Mouse (Mus musculus) gastrocnemius, postnatal 4 days (tissue): ENCODE data around the gene Rpl39l. TPM values are rescaled to one million over a fixed set of nuclear protein-coding genes. Genes with fewer than 3 reads are reported as not detected.
"Not testable (repeated sequence)": the region's sequence is repeated elsewhere in the genome, so short reads cannot be mapped to it uniquely, and the experiment has no call there.

ENCODE experiments used
- DNase-seq, 2 experiments: peaks; one replicate each; pipeline ENCODE4 v3.0.0; 2021 to 2022; ENCODE audit warnings: low spot score in 2 of 2, mixed read lengths in 2 of 2
- long read RNA-seq, 2 experiments: library from polyadenylated mRNA; stranded (forward); transcript quantifications; one replicate each; pipeline ENCODE4 v2.0.0; 2021
- total RNA-seq, 2 experiments: library from RNA; stranded (reverse); gene quantifications; 2 replicates each; pipeline ENCODE4 v1.2.3; 2021

Rpl39l gene
- under 1 TPM in 1 of 2 experiments, not detected in 1; 0.57 TPM for total RNA-seq
- long read RNA-seq, experiment 1: 0 reads
- long read RNA-seq, experiment 2: 0 reads

GRCm38 (mm10) chr16:10170005-10170404, at the start of gene Rpl39l:
Rpl39l (plus strand) TSS chr16:10170226.
- DNase-seq: no peak

DNA sequence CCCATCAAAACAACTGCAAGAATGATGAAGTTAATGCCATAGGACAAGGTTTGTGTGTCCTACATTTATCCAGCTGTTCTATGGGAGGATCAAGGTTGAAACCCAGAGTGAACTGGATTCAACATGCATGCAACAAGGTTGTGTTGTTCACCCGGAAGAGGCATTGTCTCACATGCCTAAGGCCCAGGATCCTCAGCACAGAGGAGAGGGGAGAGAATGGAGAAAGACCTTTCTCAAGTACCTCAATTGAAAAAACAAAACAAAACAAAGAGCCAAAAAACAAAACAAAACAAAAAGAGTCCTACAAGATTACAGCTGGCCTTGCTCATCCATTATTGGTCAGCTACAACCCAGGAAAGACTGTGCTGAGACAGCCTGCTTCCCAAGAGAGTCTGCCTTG, 42.4 kb upstream of the Rpl39l start:
- no peak for DNase-seq

- no peak for DNase-seq
These were observed 40.7 kb upstream of the Rpl39l start for GRCm38 (mm10) chr16:10129052-10129911.

GRCm38 (mm10) chr16:10143166-10143565, 26.9 kb upstream of the Rpl39l start:
- DNase-seq: no peak

GRCm38 (mm10) chr16:10147401-10147800, 22.6 kb upstream of the Rpl39l start:
- DNase-seq: no peak

DNA sequence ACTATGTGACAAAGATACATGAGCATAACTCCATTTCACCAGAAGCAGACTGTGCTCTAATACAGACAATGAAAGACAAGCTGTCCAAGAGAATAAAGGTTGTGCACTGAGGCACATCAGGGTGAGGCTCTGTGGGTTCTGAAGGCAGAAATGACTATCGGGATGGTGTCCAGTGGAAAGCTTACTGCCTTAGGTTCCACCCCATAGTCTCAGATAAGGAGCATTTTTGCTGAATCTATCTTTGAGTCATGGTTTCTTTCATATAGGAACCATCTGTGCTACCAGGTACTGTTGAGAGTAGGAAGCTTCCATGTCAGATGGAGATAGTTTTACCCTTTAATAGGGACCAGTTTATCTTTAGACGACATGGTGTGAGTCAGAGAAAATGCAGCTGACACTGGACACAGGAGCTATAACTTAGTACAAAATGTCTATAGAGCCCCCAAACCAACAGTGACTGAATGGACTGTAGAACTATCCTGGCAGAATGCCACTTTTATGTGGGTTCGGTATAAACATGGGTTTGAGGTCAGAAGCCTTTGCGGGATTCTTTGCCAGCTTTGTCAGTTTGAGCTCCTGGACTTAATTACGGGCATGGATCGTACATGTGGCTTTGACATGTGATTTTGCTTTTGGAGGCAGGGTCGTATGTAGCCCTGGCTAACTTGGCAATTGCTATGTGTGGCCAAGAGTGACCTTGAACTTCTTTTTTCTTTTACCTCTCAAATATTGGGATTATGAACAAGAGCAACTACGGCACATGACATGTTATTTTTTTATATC, 712 bp upstream of the Rpl39l start:
- DNase-seq: no peak

DNA sequence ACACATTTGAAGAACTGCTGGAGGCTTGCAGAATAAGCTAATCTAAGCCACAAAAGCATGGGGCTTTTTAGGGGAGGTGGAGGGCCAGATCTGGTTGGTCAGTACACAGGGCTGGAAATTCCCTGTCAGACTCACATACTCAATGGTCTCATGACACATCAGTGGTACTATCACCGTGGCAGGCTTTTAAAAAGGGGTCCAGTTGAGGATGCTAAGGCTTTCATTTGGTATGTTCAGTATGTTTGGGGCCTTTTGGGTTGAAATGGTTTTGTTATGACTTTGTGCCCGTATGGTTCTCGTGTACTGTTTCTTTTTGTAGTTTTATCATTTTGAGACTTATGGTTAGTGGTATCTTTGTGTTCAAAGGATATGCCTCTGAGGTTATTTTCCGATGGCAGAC, 1.2 kb downstream of the Rpl39l start:
- DNase-seq: no peak

- DNase-seq: no peak
These were observed 2.3 kb downstream of the Rpl39l start for GRCm38 (mm10) chr16:10172179-10172820.

GRCm38 (mm10) chr16:10187461-10187860, 17.4 kb downstream of the Rpl39l start:
- not testable (repeated sequence) for DNase-seq

- DNase-seq: peak; percentile 83 to 91
These were observed 22.9 kb downstream of the Rpl39l start, which contains the start of gene Atf7ip2 for GRCm38 (mm10) chr16:10192679-10193506. Atf7ip2 (plus strand) TSS chr16:10192712.

DNA sequence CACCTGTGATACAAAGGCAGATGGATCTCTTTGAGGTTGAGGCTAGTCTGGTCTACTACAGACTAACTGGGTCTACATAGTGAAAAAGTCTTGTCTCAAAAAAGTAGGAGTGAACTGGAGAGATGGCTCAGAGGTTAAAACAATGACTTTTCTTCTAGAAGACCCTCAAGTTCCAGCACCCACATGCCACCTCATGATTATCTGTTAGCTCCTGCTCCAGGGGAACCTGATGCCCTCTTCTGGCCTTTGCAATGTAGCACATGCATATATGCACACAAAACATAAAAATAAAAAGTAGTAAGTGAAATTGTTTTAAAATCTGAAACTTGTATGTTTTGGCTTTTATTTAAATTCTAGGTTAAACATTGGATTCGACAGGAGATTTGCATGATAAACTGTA, 38.8 kb downstream of the Rpl39l start:
- no peak for DNase-seq

DNA sequence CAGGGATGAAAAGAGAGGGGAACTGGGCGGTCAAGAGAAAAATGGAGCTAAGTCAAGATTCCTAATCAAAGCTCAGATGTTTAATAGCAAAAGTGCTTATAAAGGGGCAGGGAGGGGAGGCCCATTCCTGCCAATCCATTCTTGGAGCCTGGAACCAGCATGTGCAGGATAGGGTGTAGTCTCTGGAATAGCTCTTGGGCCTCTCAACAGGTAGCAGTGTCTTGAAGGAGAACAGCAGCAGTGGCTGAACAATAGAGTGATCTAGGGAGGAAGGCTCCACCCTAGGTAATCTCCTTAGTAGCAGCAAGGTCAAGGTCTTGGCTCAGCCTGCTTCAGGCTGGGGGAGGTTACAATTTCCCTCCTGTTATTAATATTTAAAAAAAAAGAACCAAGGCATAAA, 46.3 kb downstream of the Rpl39l start:
- DNase-seq: not testable (repeated sequence)

DNA sequence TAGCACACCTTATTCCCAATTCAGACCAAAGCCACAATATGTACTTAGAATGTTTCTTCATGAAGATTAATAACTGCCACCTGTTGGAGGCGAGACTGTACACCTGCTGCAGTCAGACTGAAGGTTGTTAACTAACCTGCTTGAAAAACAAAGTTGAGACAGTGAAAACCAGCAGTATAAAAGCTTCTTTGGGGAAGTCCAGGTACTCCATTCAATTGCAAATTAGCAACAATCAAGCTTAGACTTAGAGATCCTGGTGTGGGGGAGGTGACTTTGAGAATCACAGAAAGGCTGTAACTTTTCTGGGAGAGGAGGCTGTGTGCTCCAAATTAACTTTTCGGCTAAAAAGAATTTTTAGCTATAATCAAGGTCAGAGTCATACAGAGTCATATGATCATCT, 47.0 kb downstream of the Rpl39l start:
- DNase-seq: not testable (repeated sequence)

Other genes starting within 250 kb of the Rpl39l start
- gene Grin2a, start 174.7 kb upstream of the Rpl39l start, total RNA-seq: under 1 TPM; 0.37 to 0.54 TPM
- under 1 TPM in 1 of 2 experiments, not detected in 1; 0.23 TPM for gene Atf7ip2, start 22.5 kb downstream of the Rpl39l start, total RNA-seq
- 10 to 100 TPM; 23.4 to 29.0 TPM for gene Emp2, start 143.7 kb downstream of the Rpl39l start, total RNA-seq
- 1 to 10 TPM; 2.0 to 3.3 TPM for gene Tekt5, start 225.3 kb downstream of the Rpl39l start, total RNA-seq
- 10 to 100 TPM; 13.0 to 13.7 TPM for gene Nubp1, start 241.7 kb downstream of the Rpl39l start, total RNA-seq